Mouse (Mus musculus) midbrain, embryonic 14.5 days (tissue): ENCODE data around the gene Hnrnpc. TPM values are rescaled to one million over a fixed set of nuclear protein-coding genes. Genes with fewer than 3 reads are reported as not detected.
A peak's percentile ranks its signal among the peaks of the same experiment; 100 is the strongest.

ENCODE experiments used
- ATAC-seq: fragments of 200-750 bp; cut with Nextera tagmentation; 2 replicates; pipeline ENCODE4 v1.8.0; 2017; ENCODE audit warnings: moderate number of reproducible peaks, moderate library complexity; ENCODE audit not compliant: low FRiP score, low TSS enrichment
- DNase-seq: peaks from one replicate; pipeline ENCODE4 v3.0.0-alpha.2; 2015
- H3K27ac ChIP-seq: fragments of 300-500 bp; sonication (generic); replicated peaks from 2 replicates; pipeline ENCODE4 v1.5.1; 2014; ENCODE audit warnings: mild to moderate bottlenecking, low read depth, low read length, moderate library complexity
- H3K27me3 ChIP-seq: fragments of 300-500 bp; sonication (generic); 2 replicates; pipeline ENCODE4 v1.6.1; 2014; ENCODE audit warnings: low read length, control low read depth, mixed read lengths; ENCODE audit not compliant: control insufficient read depth, insufficient read depth
- H3K36me3 ChIP-seq: fragments of 300-500 bp; sonication (generic); 2 replicates; pipeline ENCODE4 v1.6.1; 2014; ENCODE audit warnings: low read length, control low read depth; ENCODE audit not compliant: control insufficient read depth, insufficient read depth
- H3K4me1 ChIP-seq: fragments of 300-500 bp; sonication (generic); 2 replicates; pipeline ENCODE4 v1.6.1; 2014; ENCODE audit warnings: mild to moderate bottlenecking, antibody characterized with exemption, low read length, control low read depth; ENCODE audit not compliant: control insufficient read depth, insufficient read depth
- H3K4me2 ChIP-seq: fragments of 300-500 bp; sonication (generic); 2 replicates; pipeline ENCODE4 v1.6.1; 2014; ENCODE audit warnings: mild to moderate bottlenecking, low read length, moderate library complexity
- H3K4me3 ChIP-seq: fragments of 300-500 bp; sonication (generic); replicated peaks from 2 replicates; pipeline ENCODE4 v1.5.1; 2014; ENCODE audit warnings: low read depth, low read length
- H3K9ac ChIP-seq: fragments of 300-500 bp; sonication (generic); replicated peaks from 2 replicates; pipeline ENCODE4 v1.6.1; 2014; ENCODE audit warnings: mild to moderate bottlenecking, low read length, moderate library complexity
- H3K9me3 ChIP-seq: fragments of 300-500 bp; sonication (generic); 2 replicates; pipeline ENCODE4 v1.6.1; 2016; ENCODE audit warnings: low read length, control low read depth, mixed read lengths; ENCODE audit not compliant: control insufficient read depth
- WGBS: fragments of 180-500 bp; shearing (Covaris S2); extraction: QIAGEN DNeasy Blood & Tissue Kit; methylation state at CpG from one replicate; pipeline ENCODE4 v1.1.7; 2014; 5-methylcytosine and 5-hydroxymethylcytosine counted together
- polyA plus RNA-seq: library from polyadenylated mRNA; unstranded; fragments of >200 nt; fragmentation: Nextera tagmentation; extraction: Ambion mirVana; gene quantifications from 2 replicates; pipeline ENCODE4 v1.2.1, GENCODE M21; 2014

The Hnrnpc gene
- polyA plus RNA-seq, 1 experiment from 2014 or later = 549 TPM

DNA sequence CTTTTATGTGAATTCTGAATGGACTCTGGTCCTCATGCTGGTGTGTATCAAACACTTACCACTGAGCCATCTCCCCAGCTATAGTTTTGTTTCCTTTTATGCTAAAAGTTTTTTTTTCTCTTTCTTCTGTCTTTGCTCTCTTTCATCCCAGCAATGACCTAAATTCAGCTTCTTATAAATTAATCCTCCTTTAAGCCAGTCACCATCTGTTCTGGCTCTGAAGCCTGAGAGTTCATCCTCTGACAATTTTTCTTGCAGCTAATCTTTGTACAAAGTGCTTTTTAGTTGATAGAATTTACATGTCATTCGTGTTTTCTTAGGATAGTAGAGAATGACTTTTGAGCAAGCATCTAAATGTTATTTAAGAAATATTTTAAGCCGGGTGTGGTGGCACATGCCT lies 4.2 kb upstream of the Hnrnpc start:
- H3K27ac ChIP-seq = no peak overlapping the region
- H3K4me1 ChIP-seq = no peaks in the 10 kb centered on the region
- no peak overlapping the region for H3K4me2 ChIP-seq
- no peaks in the 10 kb centered on the region for H3K27me3 ChIP-seq
- H3K9ac ChIP-seq = no peak overlapping the region
- ATAC-seq (no peak), DNase-seq (no peak)
- H3K9me3 ChIP-seq = no peaks in the 10 kb centered on the region
- 83% methylated on average over 2 of the region's 2 CpGs for WGBS
- no peaks in the 10 kb centered on the region for H3K36me3 ChIP-seq
- H3K4me3 ChIP-seq = no peak overlapping the region

DNA sequence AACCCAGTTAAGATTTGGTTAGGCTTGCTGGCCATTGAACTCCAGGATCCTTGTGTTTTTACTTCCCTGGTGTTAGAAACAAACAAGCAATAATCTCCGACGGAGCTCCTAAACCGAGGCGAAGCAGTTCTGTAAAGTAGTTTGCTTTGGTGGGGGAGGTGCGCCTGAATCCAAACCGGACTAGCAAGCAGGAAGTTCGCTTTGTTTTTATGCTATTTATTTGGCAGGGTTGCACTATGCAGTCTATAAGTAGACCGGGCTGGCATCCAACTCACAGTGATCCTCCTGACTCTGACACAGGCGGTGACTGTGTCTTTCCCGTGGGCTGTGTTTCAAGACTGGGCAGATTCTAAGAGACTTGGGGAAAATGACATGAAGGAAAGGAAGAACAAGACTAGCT lies 2.9 kb upstream of the Hnrnpc start:
- Histone ChIP-seq H3K4me2 (no peak overlapping the region), H3K9me3 (no peaks in the 10 kb centered on the region), H3K36me3 (no peaks in the 10 kb centered on the region), H3K27ac (peak overlapping the region; percentile 27), H3K4me1 (peaks cover 8% of the 10 kb centered on the region), H3K27me3 (no peaks in the 10 kb centered on the region), H3K9ac (no peak overlapping the region), H3K4me3 (no peak overlapping the region)
- DNase-seq = peak; percentile 65
- 33% methylated on average over 10 of the region's 10 CpGs for WGBS
- ATAC-seq = no peak

DNA sequence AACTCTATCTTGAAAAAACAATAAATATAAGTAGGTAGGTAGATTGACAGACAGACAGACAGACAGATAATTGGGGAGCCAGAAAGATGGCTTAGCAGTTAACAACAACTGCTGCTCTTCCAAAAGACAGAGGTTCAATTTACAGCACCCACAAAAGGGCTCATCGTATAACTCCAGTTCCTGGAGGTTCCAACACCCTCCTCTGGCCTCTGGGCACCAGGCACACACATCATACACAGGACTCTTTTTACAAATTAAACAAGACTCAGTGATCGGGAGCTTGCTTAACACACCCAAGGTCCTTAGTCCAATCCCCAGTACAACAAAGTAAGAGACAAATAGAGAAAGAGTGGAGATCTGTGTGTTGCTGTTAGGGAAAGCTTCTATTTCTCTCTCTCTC lies 1.5 kb upstream of the Hnrnpc start:
- no peaks in the 10 kb centered on the region for H3K9me3 ChIP-seq
- ATAC-seq (no peak), DNase-seq (no peak)
- H3K4me2 ChIP-seq = no peak overlapping the region
- no peak overlapping the region for H3K9ac ChIP-seq
- H3K27me3 ChIP-seq = no peaks in the 10 kb centered on the region
- H3K27ac ChIP-seq = no peak overlapping the region
- WGBS = 89% methylated on average over 2 of the region's 2 CpGs
- no peaks in the 10 kb centered on the region for H3K36me3 ChIP-seq
- H3K4me3 ChIP-seq = no peak overlapping the region
- peaks cover 21% of the 10 kb centered on the region for H3K4me1 ChIP-seq

DNA sequence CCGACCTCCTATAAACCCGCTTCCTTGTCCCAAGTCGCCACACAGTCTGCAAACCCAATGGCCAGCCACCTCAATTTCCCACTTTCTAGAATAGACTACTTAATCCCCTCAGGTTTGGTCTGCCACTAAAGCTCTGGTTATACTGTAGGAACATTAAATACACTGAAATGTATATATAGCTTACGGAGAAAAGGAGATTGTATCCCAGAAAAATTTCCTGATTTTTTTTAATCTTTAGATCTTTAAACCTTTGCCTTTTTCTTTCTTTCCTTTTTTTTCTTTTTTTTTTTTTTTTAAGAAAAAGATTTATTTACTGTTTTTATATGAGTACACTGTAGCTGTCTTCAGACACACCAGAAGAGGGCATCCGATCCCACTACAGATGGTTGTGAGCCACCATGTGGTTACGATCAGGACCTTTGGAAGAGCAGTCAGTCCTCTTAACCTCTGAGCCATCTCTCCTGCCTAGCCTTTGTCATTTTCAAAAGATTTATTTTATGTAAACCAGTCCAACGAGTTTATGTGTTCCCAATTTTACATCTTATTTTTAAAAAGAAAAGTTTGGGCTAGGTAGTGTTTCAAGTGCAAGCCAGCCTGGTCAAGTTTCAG lies 953 bp upstream of the Hnrnpc start:
- H3K4me2 ChIP-seq = peak overlapping the region; percentile 68
- H3K4me1 ChIP-seq = peaks cover 26% of the 10 kb centered on the region
- DNase-seq (no peak), ATAC-seq (no peak)
- H3K27me3 ChIP-seq = no peaks in the 10 kb centered on the region
- H3K9ac ChIP-seq = peak overlapping the region; percentile 54; the same call in 1 of the 2 replicates
- peak overlapping the region; percentile 95 for H3K27ac ChIP-seq
- H3K4me3 ChIP-seq = peak overlapping the region; percentile 99
- H3K9me3 ChIP-seq = no peaks in the 10 kb centered on the region
- WGBS = 39% methylated on average over 7 of the region's 7 CpGs
- no peaks in the 10 kb centered on the region; the same call in 1 of the 2 replicates for H3K36me3 ChIP-seq

DNA sequence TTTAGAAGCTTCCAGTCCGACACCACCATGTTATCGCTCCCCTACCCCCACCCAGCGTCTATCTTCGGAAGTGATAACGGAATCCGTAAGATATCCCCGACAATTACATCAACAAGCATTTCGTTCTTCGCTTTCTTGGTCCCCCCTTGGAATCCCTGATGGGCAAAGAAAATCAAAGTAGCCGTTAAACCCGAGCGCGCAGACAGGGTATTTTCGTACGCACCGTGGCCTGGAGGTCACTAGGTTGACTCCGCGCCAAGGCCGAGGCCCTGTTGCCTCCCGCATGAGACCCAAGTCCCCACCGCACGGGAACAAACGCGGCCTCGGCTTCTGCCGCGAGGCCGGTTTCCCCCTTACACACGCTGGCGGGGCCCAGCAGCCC lies 363 bp downstream of the Hnrnpc start:
- Histone ChIP-seq H3K27me3 (no peaks in the 10 kb centered on the region), H3K4me3 (peak overlapping the region; percentile 99), H3K36me3 (no peaks in the 10 kb centered on the region; the same call in 1 of the 2 replicates), H3K4me2 (peak overlapping the region; percentile 77), H3K9me3 (no peaks in the 10 kb centered on the region), H3K27ac (peak overlapping the region; percentile 97), H3K9ac (peak overlapping the region; percentile 97), H3K4me1 (peaks cover 34% of the 10 kb centered on the region)
- peak; percentile 67 for DNase-seq
- peak; percentile 41 for ATAC-seq
- 0% methylated on average over 30 of the region's 30 CpGs for WGBS

DNA sequence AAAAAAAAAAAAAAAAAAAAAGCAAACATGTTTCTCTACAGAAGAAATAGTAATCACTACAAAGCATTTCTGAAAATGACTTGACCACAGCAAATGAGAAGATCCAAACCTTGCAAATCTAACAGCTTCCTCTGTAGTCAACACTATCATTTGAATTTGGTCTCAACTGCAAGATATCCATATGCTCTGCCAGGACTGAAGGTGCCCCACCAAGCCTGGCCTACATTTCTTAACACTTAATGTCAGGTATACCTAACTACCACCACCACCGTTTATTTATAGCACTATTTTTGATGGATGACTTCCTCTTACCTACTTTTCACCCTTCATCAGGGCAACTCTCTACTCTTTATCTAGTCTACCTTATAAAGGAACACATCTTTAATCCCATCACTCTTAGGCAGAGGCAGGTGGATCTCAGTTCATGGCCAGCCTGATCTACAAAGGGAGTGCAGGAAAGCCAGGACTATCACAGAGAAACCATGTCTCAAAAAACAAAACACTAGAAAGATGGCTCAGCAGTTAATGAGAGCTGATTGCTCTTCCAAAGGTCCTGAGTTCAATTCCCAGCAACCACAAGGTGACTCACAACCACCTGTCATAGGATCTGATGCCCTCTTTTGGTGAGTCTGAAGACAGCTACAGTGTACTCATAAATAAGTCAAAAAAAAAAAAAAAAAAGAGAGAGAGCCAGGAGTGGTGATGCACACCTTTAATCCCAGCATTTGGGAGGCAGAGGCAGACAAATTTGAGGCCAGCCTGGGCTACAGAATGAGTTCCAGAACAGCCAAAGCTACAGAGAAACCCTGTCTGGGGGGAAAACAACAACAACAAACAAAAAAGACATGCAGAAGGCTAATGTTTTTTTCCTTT lies 2.3 kb downstream of the Hnrnpc start:
- H3K4me3 ChIP-seq = peak overlapping the region; percentile 99
- WGBS = 93% methylated on average over 1 of the region's 1 CpGs
- no peak for DNase-seq
- no peaks in the 10 kb centered on the region for H3K9me3 ChIP-seq
- H3K9ac ChIP-seq = no peak overlapping the region
- ATAC-seq = no peak
- H3K4me2 ChIP-seq = peak overlapping the region; percentile 77
- H3K36me3 ChIP-seq = peaks cover 8% of the 10 kb centered on the region
- H3K4me1 ChIP-seq = peaks cover 35% of the 10 kb centered on the region
- no peak overlapping the region for H3K27ac ChIP-seq
- no peaks in the 10 kb centered on the region for H3K27me3 ChIP-seq

DNA sequence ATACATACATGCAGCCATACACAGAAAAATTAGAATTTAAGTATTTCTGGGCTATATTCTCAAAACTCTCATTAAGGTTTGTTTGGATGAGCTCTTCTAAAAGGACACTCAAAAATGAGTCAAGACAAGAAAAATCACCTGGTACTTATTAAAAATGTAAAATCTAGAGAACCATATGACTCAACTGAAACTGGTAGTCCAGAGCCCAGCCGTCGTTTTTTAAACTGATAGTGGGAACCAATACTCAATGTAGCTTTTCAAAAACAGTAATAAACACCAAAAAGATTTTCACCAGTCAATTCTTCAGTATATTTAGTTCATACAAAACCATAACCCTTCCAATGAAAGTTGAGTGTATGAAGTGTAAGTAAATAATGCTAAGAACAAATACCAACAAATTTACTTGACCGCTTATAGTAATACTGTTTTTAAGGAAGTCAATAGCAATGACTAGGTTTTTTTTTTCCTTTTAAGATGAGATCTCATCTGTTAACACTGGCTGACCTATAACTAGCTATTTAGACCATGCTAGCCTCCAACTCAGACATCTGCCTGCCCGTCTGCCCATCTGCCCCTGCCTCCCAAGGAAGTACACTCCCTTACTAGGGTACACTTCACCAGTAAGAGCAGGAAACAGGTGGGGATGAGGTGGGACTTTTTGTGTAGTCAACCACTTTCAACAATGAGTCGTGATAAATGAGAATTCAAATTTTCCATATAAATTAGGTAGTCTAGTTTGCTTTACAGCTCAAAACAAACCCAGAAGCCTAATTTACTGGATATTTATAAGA lies 3.5 kb downstream of the Hnrnpc start:
- no peak for DNase-seq
- Histone ChIP-seq H3K4me1 (peaks cover 35% of the 10 kb centered on the region), H3K27me3 (no peaks in the 10 kb centered on the region), H3K36me3 (peaks cover 14% of the 10 kb centered on the region), H3K9me3 (no peaks in the 10 kb centered on the region), H3K27ac (no peak overlapping the region), H3K9ac (no peak overlapping the region), H3K4me2 (peak overlapping the region; percentile 77), H3K4me3 (no peak overlapping the region)
- ATAC-seq = no peak
- 80% methylated on average over 5 of the region's 5 CpGs for WGBS

DNA sequence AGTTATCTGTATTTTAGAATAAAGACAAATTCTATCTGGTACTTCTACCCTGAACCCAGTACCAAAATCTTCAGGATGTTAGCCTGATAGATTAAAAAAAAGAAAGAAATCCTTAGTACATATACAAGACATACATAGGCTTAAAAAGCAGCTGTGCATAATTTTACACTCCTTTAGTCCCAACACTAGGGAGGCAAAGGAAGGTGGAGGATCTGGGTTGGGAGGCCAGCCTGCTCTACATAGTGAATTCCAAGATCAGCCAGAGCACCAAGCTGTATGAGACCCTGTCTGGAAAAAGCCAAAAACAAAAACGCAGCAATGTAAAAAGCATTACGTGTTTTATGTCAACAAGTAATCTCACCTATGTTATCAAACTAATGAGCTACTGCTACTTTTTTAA lies 4.3 kb downstream of the Hnrnpc start:
- 0 out of 2 replicates have a peak overlapping the region, but pooled peaks have one; percentile 14 for H3K4me3 ChIP-seq
- H3K4me2 ChIP-seq = peak overlapping the region; percentile 25
- H3K36me3 ChIP-seq = peaks cover 20% of the 10 kb centered on the region
- no peak for ATAC-seq
- H3K4me1 ChIP-seq = peaks cover 35% of the 10 kb centered on the region
- whole genome bisulfite sequencing = 85% methylated on average over 2 of the region's 2 CpGs
- no peak for DNase-seq
- H3K27ac ChIP-seq = no peak overlapping the region
- no peaks in the 10 kb centered on the region for H3K27me3 ChIP-seq
- H3K9ac ChIP-seq = no peak overlapping the region
- no peaks in the 10 kb centered on the region for H3K9me3 ChIP-seq
